Mouse (Mus musculus): Measurements from ENCODE around the gene Spata4. TPM values are rescaled to one million over a fixed set of nuclear protein-coding genes. Genes with fewer than 3 reads are reported as not detected.
"Not testable (repeated sequence)": the region's sequence is repeated elsewhere in the genome, so short reads cannot be mapped to it uniquely, and the experiment has no call there.

The Spata4 gene
- total RNA-seq (2021), result 0.52 TPM in 1 of 2 replicates, not detected in the other
- long read RNA-seq, result 0 reads

- DNase-seq, result peak; percentile 61
These were observed at the start of gene Spata4 for GRCm38 (mm10) chr8:54600671-54601251. Gene Spata4, plus strand, starts transcription at chr8:54600781.

GRCm38 (mm10) chr8:54554921-54555320 is 45.7 kb upstream of the Spata4 start:
- DNase-seq, result no peak

GRCm38 (mm10) chr8:54562137-54562536 is 38.4 kb upstream of the Spata4 start:
- no peak for DNase-seq

GRCm38 (mm10) chr8:54565181-54565580 is 35.4 kb upstream of the Spata4 start:
- DNase-seq, result no peak

GRCm38 (mm10) chr8:54565603-54566260 is 34.8 kb upstream of the Spata4 start:
- no peak for DNase-seq

- no peak for DNase-seq
These were observed 33.4 kb upstream of the Spata4 start for GRCm38 (mm10) chr8:54567168-54567567.

GRCm38 (mm10) chr8:54570618-54571609 is 29.7 kb upstream of the Spata4 start:
- no peak for DNase-seq

- no peak for DNase-seq
These were observed 19.1 kb upstream of the Spata4 start for GRCm38 (mm10) chr8:54581436-54581835.

GRCm38 (mm10) chr8:54582886-54583285 is 17.7 kb upstream of the Spata4 start:
- no peak for DNase-seq

GRCm38 (mm10) chr8:54594634-54595033 is 5.9 kb upstream of the Spata4 start:
- no peak for DNase-seq

GRCm38 (mm10) chr8:54596051-54596450 is 4.5 kb upstream of the Spata4 start:
- no peak for DNase-seq

- DNase-seq, result no peak
These were observed 3.6 kb upstream of the Spata4 start for GRCm38 (mm10) chr8:54596940-54597339.

GRCm38 (mm10) chr8:54597386-54597785 is 3.2 kb upstream of the Spata4 start:
- DNase-seq, result no peak

GRCm38 (mm10) chr8:54603440-54603839 is 2.9 kb downstream of the Spata4 start:
- no peak for DNase-seq

GRCm38 (mm10) chr8:54609336-54609735 is 8.8 kb downstream of the Spata4 start:
- no peak for DNase-seq

- peak; percentile 64 for DNase-seq
These were observed 9.7 kb downstream of the Spata4 start for GRCm38 (mm10) chr8:54610238-54610637.

GRCm38 (mm10) chr8:54616710-54617109 is 16.1 kb downstream of the Spata4 start:
- DNase-seq, result not testable (repeated sequence)

GRCm38 (mm10) chr8:54638634-54639033 is 38.1 kb downstream of the Spata4 start:
- peak; percentile 4 for DNase-seq
